13 mouse cellular contexts compared by ENCODE assay signal in genomic region chr2:68957831-68958230, GRCm38 (mm10).
DNase-seq lines count a peak whose midpoint lies in the region; ATAC-seq and TF ChIP-seq lines count a peak whose summit lies in the region.
"Had no signal": no experiment of that assay in that cellular context is flagged by ENCODE, and none has a peak within 500 bp of the region (broad histone marks: within the 10 kb centered on the region; RNA-seq: fewer than 3 reads in every experiment).

No protein-coding gene starts in this region.

- H3K9me3 ChIP-seq in forebrain, embryonic 14.5 days (replicated peaks; ENCODE audit: control insufficient read depth, low read length): no peaks in the 10 kb centered on the region
- H3K9me3 ChIP-seq in forebrain, embryonic 10.5 days: no peaks in the 10 kb centered on the region
- no peaks in the 10 kb centered on the region for H3K9me3 ChIP-seq in midbrain, embryonic 13.5 days
- no peaks in the 10 kb centered on the region for H3K9me3 ChIP-seq in midbrain, embryonic 10.5 days (replicated peaks)
- no peaks in the 10 kb centered on the region for H3K9me3 ChIP-seq in forebrain, embryonic 16.5 days (ENCODE audit: control insufficient read depth, low read length)
- no peaks in the 10 kb centered on the region for H3K9me3 ChIP-seq in intestine, postnatal 0 days (ENCODE audit: control insufficient read depth)
- H3K9me3 ChIP-seq: heart, embryonic 15.5 days; intestine, embryonic 15.5 days had no signal

- 86% methylated on average over 7 of the region's 7 CpGs for WGBS in forebrain, embryonic 14.5 days
- WGBS in forebrain, embryonic 10.5 days: 84% methylated on average over 7 of the region's 7 CpGs
- WGBS in midbrain, embryonic 13.5 days: 81% methylated on average over 7 of the region's 7 CpGs
- 81% methylated on average over 7 of the region's 7 CpGs for WGBS in midbrain, embryonic 10.5 days
- 80% methylated on average over 7 of the region's 7 CpGs for WGBS in forebrain, embryonic 16.5 days
- WGBS in intestine, postnatal 0 days: 69% methylated on average over 7 of the region's 7 CpGs

- no peak overlapping the region for H3K9ac ChIP-seq in forebrain, embryonic 14.5 days (ENCODE audit: low read length)
- H3K9ac ChIP-seq in midbrain, embryonic 13.5 days (replicated peaks): no peak overlapping the region
- no peak overlapping the region for H3K9ac ChIP-seq in forebrain, embryonic 16.5 days (replicated peaks; ENCODE audit: low read depth, low read length)
- H3K9ac ChIP-seq in intestine, postnatal 0 days (ENCODE audit: low read depth, low read length): no peak overlapping the region
- H3K9ac ChIP-seq: heart, embryonic 15.5 days; intestine, embryonic 15.5 days had no signal

- 0 out of 2 replicates have a peak, but pooled peaks have one; percentile 15 for ATAC-seq in forebrain, embryonic 14.5 days
- 0 out of 2 replicates have a peak, but pooled peaks have one; percentile 37 for ATAC-seq in midbrain, embryonic 13.5 days
- peak; percentile 34; the same call in 1 of the 2 replicates for ATAC-seq in forebrain, embryonic 16.5 days
- ATAC-seq in intestine, postnatal 0 days: no peak
- ATAC-seq: intestine, embryonic 15.5 days; lung, postnatal 0 days had no signal

- no peak overlapping the region for H3K4me3 ChIP-seq in forebrain, embryonic 14.5 days (ENCODE audit: low read depth, low read length)
- H3K4me3 ChIP-seq in forebrain, embryonic 10.5 days: no peak overlapping the region
- H3K4me3 ChIP-seq in midbrain, embryonic 13.5 days (replicated peaks): no peak overlapping the region
- H3K4me3 ChIP-seq in midbrain, embryonic 10.5 days: no peak overlapping the region
- no peak overlapping the region for H3K4me3 ChIP-seq in forebrain, embryonic 16.5 days (replicated peaks; ENCODE audit: low read length)
- no peak overlapping the region for H3K4me3 ChIP-seq in intestine, postnatal 0 days (ENCODE audit: low read depth, low read length)
- H3K4me3 ChIP-seq: heart, embryonic 15.5 days; intestine, embryonic 15.5 days had no signal

- H3K4me1 ChIP-seq in forebrain, embryonic 14.5 days (ENCODE audit: control insufficient read depth, insufficient read depth, low read length): no peaks in the 10 kb centered on the region
- H3K4me1 ChIP-seq in forebrain, embryonic 10.5 days: no peaks in the 10 kb centered on the region
- no peaks in the 10 kb centered on the region for H3K4me1 ChIP-seq in midbrain, embryonic 13.5 days (replicated peaks)
- H3K4me1 ChIP-seq in midbrain, embryonic 10.5 days: no peaks in the 10 kb centered on the region
- no peaks in the 10 kb centered on the region for H3K4me1 ChIP-seq in forebrain, embryonic 16.5 days (replicated peaks; ENCODE audit: control insufficient read depth, insufficient read depth, low read length)
- H3K4me1 ChIP-seq in intestine, postnatal 0 days (replicated peaks; ENCODE audit: control insufficient read depth, insufficient read depth, low read length): no peaks in the 10 kb centered on the region

- no peak overlapping the region for H3K27ac ChIP-seq in forebrain, embryonic 14.5 days (ENCODE audit: low read depth, low read length)
- H3K27ac ChIP-seq in forebrain, embryonic 10.5 days: no peak overlapping the region
- 0 out of 2 replicates have a peak overlapping the region, but pooled peaks have one; percentile 7 for H3K27ac ChIP-seq in midbrain, embryonic 13.5 days
- H3K27ac ChIP-seq in midbrain, embryonic 10.5 days (replicated peaks): no peak overlapping the region
- H3K27ac ChIP-seq in forebrain, embryonic 16.5 days (ENCODE audit: low read length): no peak overlapping the region
- H3K27ac ChIP-seq in intestine, postnatal 0 days (ENCODE audit: low read depth, low read length): no peak overlapping the region
- H3K27ac ChIP-seq: heart, embryonic 15.5 days; intestine, embryonic 15.5 days had no signal

- no peaks in the 10 kb centered on the region for H3K36me3 ChIP-seq in forebrain, embryonic 14.5 days (ENCODE audit: control insufficient read depth, insufficient read depth, low read length)
- H3K36me3 ChIP-seq in forebrain, embryonic 10.5 days (replicated peaks): no peaks in the 10 kb centered on the region
- H3K36me3 ChIP-seq in midbrain, embryonic 13.5 days: no peaks in the 10 kb centered on the region
- no peaks in the 10 kb centered on the region for H3K36me3 ChIP-seq in midbrain, embryonic 10.5 days
- no peaks in the 10 kb centered on the region for H3K36me3 ChIP-seq in forebrain, embryonic 16.5 days (ENCODE audit: control insufficient read depth, insufficient read depth)
- H3K36me3 ChIP-seq in intestine, postnatal 0 days (ENCODE audit: control insufficient read depth, insufficient read depth): peaks cover 6% of the 10 kb centered on the region; the same call in 1 of the 2 replicates
- H3K36me3 ChIP-seq: heart, embryonic 15.5 days; intestine, embryonic 15.5 days had no signal

- no peak overlapping the region for H3K4me2 ChIP-seq in forebrain, embryonic 14.5 days (ENCODE audit: low read length)
- H3K4me2 ChIP-seq in midbrain, embryonic 13.5 days (replicated peaks): no peak overlapping the region
- H3K4me2 ChIP-seq in forebrain, embryonic 16.5 days (ENCODE audit: low read length): no peak overlapping the region
- H3K4me2 ChIP-seq in intestine, postnatal 0 days (replicated peaks; ENCODE audit: low read depth): no peak overlapping the region
- H3K4me2 ChIP-seq: heart, embryonic 15.5 days; intestine, embryonic 15.5 days had no signal

- no peaks in the 10 kb centered on the region for H3K27me3 ChIP-seq in forebrain, embryonic 14.5 days (replicated peaks; ENCODE audit: control insufficient read depth, insufficient read depth, low read length)
- no peaks in the 10 kb centered on the region for H3K27me3 ChIP-seq in forebrain, embryonic 10.5 days (ENCODE audit: poor library complexity, severe bottlenecking)
- no peaks in the 10 kb centered on the region for H3K27me3 ChIP-seq in midbrain, embryonic 13.5 days
- no peaks in the 10 kb centered on the region for H3K27me3 ChIP-seq in midbrain, embryonic 10.5 days (ENCODE audit: low read depth, poor library complexity, severe bottlenecking)
- H3K27me3 ChIP-seq in forebrain, embryonic 16.5 days (replicated peaks; ENCODE audit: control insufficient read depth, insufficient read depth, low read length): no peaks in the 10 kb centered on the region
- no peaks in the 10 kb centered on the region for H3K27me3 ChIP-seq in intestine, postnatal 0 days (replicated peaks; ENCODE audit: control insufficient read depth, insufficient read depth, low read length)
- H3K27me3 ChIP-seq: heart, embryonic 15.5 days; intestine, embryonic 15.5 days had no signal

- no peak for TF ChIP-seq CTCF in intestine, postnatal 0 days (IDR thresholded peaks at IDR 0.05; ENCODE audit: low read depth)

- no peak for DNase-seq in forebrain, embryonic 14.5 days (ENCODE audit: low spot score)
- no peak for DNase-seq in forebrain, embryonic 10.5 days (ENCODE audit: extremely low spot score, low spot score)
- DNase-seq in midbrain, embryonic 10.5 days (ENCODE audit: low spot score): no peak
- DNase-seq in thymus, postnatal 4 days: peak; percentile 53
- DNase-seq in testis, postnatal 10 days (ENCODE audit: low spot score): no peak
- DNase-seq: embryo, embryonic 11 days; liver had no signal
